Mouse (Mus musculus) C2C12 (cell line): ENCODE results near the gene Mphosph9. TPM values are rescaled to one million over a fixed set of nuclear protein-coding genes. Genes with fewer than 3 reads are reported as not detected.

Experiments
- H3K27me3 ChIP-seq: one replicate; pipeline ENCODE4 v1.6.1; 2011; ENCODE audit not compliant: control insufficient read depth, insufficient read depth, insufficient read length
- H3K36me3 ChIP-seq: one replicate; pipeline ENCODE4 v1.6.1; 2011; ENCODE audit not compliant: control insufficient read depth, insufficient read depth
- H3K4me3 ChIP-seq: one replicate; pipeline ENCODE4 v1.5.1; 2011; ENCODE audit warnings: mild to moderate bottlenecking, control low read depth; ENCODE audit not compliant: poor library complexity, insufficient read depth, severe bottlenecking
- H3K79me2 ChIP-seq: one replicate; pipeline ENCODE4 v1.6.1; 2011; ENCODE audit not compliant: control insufficient read depth, insufficient read depth
- H3K79me3 ChIP-seq: one replicate; pipeline ENCODE4 v1.6.1; 2011; ENCODE audit warnings: low read depth, control low read depth
- H3ac ChIP-seq: one replicate; pipeline ENCODE3; 2011; ENCODE audit warnings: low read depth; ENCODE audit not compliant: control insufficient read depth, insufficient read length
- CEBPB ChIP-seq: IDR thresholded peaks from one replicate; pipeline ENCODE4 v1.6.1; 2011; ENCODE audit warnings: low read depth, mild to moderate bottlenecking, control low read depth, moderate library complexity
- CTCF ChIP-seq: IDR thresholded peaks from one replicate; pipeline ENCODE4 v1.5.1; 2011; ENCODE audit not compliant: control insufficient read depth, insufficient read depth, insufficient read length
- FOSL1 ChIP-seq: IDR thresholded peaks from one replicate; pipeline ENCODE4 v1.8.0; 2011; ENCODE audit warnings: mild to moderate bottlenecking, low read length; ENCODE audit not compliant: poor library complexity, insufficient read depth, severe bottlenecking
- MAX ChIP-seq: IDR thresholded peaks from one replicate; pipeline ENCODE4 v1.6.1; 2011; ENCODE audit warnings: mild to moderate bottlenecking, control low read depth
- MYOD1 ChIP-seq: IDR thresholded peaks from one replicate; pipeline ENCODE4 v1.6.1; 2011; ENCODE audit warnings: low read depth; ENCODE audit not compliant: control insufficient read depth, insufficient read length
- MYOG ChIP-seq: IDR thresholded peaks from one replicate; pipeline ENCODE4 v1.6.1; 2011; ENCODE audit not compliant: control insufficient read depth, insufficient read length; ENCODE audit errors: extremely low read depth
- USF1 ChIP-seq: IDR thresholded peaks from one replicate; pipeline ENCODE4 v1.6.1; 2011; ENCODE audit warnings: low read depth, mild to moderate bottlenecking, control low read depth, moderate library complexity
- polyA plus RNA-seq: library from polyadenylated mRNA; unstranded; fragments of >200 nt; fragmentation: generic; extraction: Trizol; gene quantifications from one replicate; pipeline ENCODE4 v1.2.1, GENCODE M21; 2012; ENCODE audit warnings: missing spikeins

The Mphosph9 gene
- polyA plus RNA-seq, 1 experiment: 3.1 TPM

- no peak for TF ChIP-seq MYOD1
- TF ChIP-seq FOSL1: no peak
- TF ChIP-seq MAX: no peak
- TF ChIP-seq USF1: no peak
- no peak for TF ChIP-seq CTCF
- no peak for TF ChIP-seq MYOG
- TF ChIP-seq CEBPB: no peak
- H3K79me3 ChIP-seq: no peaks in the 10 kb centered on the region
Measured at GRCm38 (mm10) chr5:124225891-124226290, 101.9 kb downstream of the Mphosph9 start.

DNA sequence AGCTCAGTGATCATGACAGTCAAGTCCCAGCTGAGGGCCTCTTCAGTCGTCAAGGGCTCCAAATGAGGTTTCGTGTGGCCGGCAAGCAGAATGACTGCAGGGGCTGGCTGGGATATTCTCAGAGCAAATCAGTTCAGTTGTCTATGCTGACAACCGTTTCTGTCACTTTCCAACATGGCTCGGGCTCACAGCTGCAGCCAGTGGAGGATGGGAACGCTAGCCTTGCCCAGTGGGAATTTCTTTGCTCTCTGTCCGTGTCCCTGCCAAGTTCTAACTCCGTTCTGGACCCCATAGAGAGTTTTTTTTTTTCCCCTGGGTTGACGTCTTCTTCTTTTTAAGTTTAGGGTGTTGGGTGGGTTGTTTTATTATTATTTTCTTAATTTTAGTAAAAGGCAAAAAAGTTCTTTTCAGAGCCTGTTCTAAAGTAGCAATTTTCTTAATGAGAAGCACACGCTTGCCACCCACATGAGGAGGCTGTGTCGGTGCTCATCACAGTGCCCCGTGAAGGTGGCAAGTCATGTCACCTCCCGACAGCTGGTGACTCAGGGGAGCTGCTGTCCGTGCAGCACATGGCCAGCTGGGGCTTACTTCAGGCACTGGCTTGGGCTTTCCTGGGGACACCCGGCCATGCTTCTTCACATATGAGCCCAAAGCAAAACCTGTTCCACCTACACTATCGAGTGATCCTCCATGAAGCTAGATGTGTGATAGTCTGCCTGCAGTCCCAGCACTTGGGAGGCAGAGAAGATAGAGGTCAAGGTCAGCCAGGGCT lies 103.3 kb downstream of the Mphosph9 start:
- H3K36me3 ChIP-seq: no peaks in the 10 kb centered on the region
- TF ChIP-seq CTCF (no peak), FOSL1 (no peak)
- no peak overlapping the region for H3ac ChIP-seq
- H3K27me3 ChIP-seq: no peaks in the 10 kb centered on the region
- peaks cover 1% of the 10 kb centered on the region for H3K79me3 ChIP-seq
- H3K4me3 ChIP-seq: no peak overlapping the region
- H3K79me2 ChIP-seq: no peaks in the 10 kb centered on the region

More at GRCm38 (mm10) chr5:124225891-124226290, 101.9 kb downstream of the Mphosph9 start:
- Histone ChIP-seq H3K36me3 (no peaks in the 10 kb centered on the region), H3K27me3 (no peaks in the 10 kb centered on the region), H3K4me3 (no peak overlapping the region), H3ac (no peak overlapping the region), H3K79me2 (no peaks in the 10 kb centered on the region)

- Histone ChIP-seq H3K36me3 (no peaks in the 10 kb centered on the region), H3K79me3 (peaks cover 1% of the 10 kb centered on the region), H3K79me2 (no peaks in the 10 kb centered on the region), H3K4me3 (no peak overlapping the region), H3ac (no peak overlapping the region), H3K27me3 (no peaks in the 10 kb centered on the region)
- no peak for TF ChIP-seq USF1
- no peak for TF ChIP-seq FOSL1
- TF ChIP-seq MYOG: no peak
- TF ChIP-seq MYOD1: no peak
- TF ChIP-seq CTCF: no peak
- no peak for TF ChIP-seq MAX
- TF ChIP-seq CEBPB: no peak
Measured at GRCm38 (mm10) chr5:124223574-124223973, 104.2 kb downstream of the Mphosph9 start.

GRCm38 (mm10) chr5:124222696-124223095 lies 105.1 kb downstream of the Mphosph9 start:
- Histone ChIP-seq H3K4me3 (no peak overlapping the region), H3ac (no peak overlapping the region), H3K36me3 (no peaks in the 10 kb centered on the region), H3K79me3 (peaks cover 1% of the 10 kb centered on the region), H3K79me2 (no peaks in the 10 kb centered on the region), H3K27me3 (no peaks in the 10 kb centered on the region)
- peak; percentile 40 for TF ChIP-seq MYOD1
- TF ChIP-seq FOSL1: no peak

DNA sequence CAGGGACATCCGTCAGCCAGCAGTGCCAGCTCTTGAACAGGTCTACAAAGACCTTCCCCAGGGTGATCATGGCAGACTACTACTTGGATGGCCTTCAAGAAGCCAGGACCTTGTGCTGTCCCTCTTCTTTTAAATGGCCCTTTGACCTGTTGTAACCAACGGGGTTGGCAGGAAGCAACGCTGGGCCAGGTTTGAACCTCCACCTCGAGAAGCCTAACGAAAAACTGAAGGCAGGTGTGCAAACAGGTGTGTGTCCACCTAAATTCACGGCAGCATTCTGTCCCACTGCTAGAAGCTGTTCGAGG lies 106.1 kb downstream of the Mphosph9 start:
- H3K4me3 ChIP-seq: no peak overlapping the region

More for the DNA sequence above, 106.1 kb downstream of the Mphosph9 start:
- TF ChIP-seq USF1 (no peak), CTCF (no peak), MYOD1 (no peak), FOSL1 (no peak), CEBPB (no peak), MYOG (no peak), MAX (no peak)
- Histone ChIP-seq H3K36me3 (no peaks in the 10 kb centered on the region), H3K27me3 (no peaks in the 10 kb centered on the region), H3K79me3 (peaks cover 1% of the 10 kb centered on the region), H3ac (no peak overlapping the region), H3K79me2 (no peaks in the 10 kb centered on the region)
